Mouse (Mus musculus) ES-Bruce4 (cell line): ENCODE data around the gene Napsa.

Experiments used
- CTCF ChIP-seq: IDR thresholded peaks from one replicate; pipeline ENCODE4 v1.8.1; 2011; ENCODE audit warnings: low read depth, low read length
- EP300 ChIP-seq: IDR thresholded peaks from 2 replicates; pipeline ENCODE4 v1.6.1; 2011; ENCODE audit warnings: low read depth, low read length; ENCODE audit not compliant: insufficient read depth
- POLR2A ChIP-seq: IDR thresholded peaks from one replicate; pipeline ENCODE4 v1.8.1; 2011; ENCODE audit warnings: low read length; ENCODE audit not compliant: insufficient read depth

DNA sequence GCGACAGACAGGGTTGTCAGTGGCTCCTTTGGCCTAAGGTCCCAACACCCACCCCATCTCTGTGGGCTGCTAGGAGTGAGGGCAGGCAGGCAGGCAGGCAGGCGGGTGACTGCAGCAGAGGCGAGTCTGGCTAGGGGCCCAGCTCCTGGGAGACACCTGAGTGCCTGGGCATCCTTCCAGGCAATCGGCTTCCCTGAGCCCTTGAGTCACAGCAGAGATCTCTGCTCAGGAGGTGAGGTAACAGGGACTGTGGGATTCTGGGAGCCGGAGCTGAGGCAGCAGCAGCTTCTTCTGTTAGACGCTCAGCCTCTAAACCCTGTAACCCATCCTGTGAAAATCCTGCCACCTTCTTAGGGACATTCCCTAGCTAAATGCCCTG, 35.6 kb upstream of the Napsa start:
- TF ChIP-seq CTCF (no peak), EP300 (no peak), POLR2A (no peak)
